Mouse (Mus musculus): ENCODE data around the gene Neto2.

- TF ChIP-seq CTCF (IDR thresholded peaks at IDR 0.05) (no peak), EP300 (IDR thresholded peaks at IDR 0.05) (no peak)
These were observed 112.1 kb downstream of the Neto2 start for GRCm38 (mm10) chr8:85588596-85588995.

Measured in lung, postnatal 0 days (tissue).